Mouse (Mus musculus): ENCODE measurements around the gene Gtf2ird2.

- TF ChIP-seq POLR2A (IDR thresholded peaks at IDR 0.05; ENCODE audit: extremely low read depth, insufficient read depth, low read length) (no peak), CTCF (IDR thresholded peaks at IDR 0.05; ENCODE audit: low read depth, low read length) (no peak)
These were observed 67.3 kb downstream of the Gtf2ird2 start for GRCm38 (mm10) chr5:134251083-134251482.
